Mouse (Mus musculus): ENCODE data around the gene Plscr3.

DNA sequence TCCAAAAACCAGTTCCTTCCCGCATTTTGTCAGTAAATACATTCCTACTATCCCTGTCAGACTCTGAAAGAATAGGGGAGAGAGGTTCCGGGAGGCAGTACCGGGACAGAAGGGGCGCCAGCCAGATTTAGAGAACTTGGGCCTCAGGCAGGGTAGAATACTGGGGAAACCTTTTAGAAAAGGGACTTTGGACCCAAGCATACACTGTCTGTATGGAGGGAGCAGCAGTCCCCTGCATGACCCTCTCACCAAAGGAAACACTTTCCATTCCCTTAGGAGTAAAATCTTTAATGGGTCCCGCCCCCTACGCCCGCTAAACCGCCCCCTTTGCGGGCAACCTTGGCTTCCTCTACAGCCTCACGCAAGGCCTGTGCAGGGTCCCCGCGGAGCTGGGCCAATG is 42.8 kb upstream of the Plscr3 start:
- TF ChIP-seq GATA1 (IDR thresholded peaks at IDR 0.05; ENCODE audit: borderline replicate concordance, low read length) (no peak), CTCF (IDR thresholded peaks at IDR 0.05; ENCODE audit: low read depth, low read length) (no peak)
